Mouse (Mus musculus): ENCODE data around the gene Ttll13.

DNA sequence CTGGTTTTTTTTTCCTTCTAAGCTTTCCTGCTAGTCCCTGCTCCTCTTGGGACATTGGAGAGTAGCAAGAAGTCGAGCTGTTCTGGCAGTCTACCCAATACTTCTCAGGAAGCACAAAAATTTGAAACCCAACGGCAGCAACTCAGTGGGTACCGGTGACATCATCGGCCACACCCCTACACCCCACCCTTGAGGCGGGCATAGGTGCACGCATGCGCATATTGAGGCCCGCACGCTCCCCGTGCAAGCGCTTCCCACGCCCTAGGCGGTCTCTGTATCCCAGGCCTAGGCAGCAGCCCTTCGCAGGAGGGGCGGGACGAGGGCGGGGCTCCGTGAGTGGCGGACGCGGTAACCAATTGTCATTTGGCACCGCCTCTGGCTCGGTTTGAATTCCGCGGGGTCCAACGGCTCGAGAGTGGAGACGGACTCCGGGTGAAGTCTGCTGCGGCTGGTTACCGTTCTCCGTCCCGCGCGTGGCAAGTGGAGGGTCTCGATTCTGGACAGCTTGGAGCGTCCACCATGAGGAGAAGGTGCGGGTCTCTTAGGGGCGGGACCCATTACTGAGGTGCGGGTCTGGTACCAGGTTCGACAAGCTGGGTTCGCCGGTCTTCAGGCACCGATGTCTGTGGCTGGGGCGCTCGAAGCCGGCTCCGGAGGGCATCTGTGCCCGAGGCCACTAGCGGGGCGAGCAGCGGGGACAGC is 48.0 kb downstream of the Ttll13 start, which contains the start of gene Prc1:
- TF ChIP-seq GATA1 (IDR thresholded peaks at IDR 0.05; ENCODE audit: low read length) (no peak), TAL1 (IDR thresholded peaks at IDR 0.05; ENCODE audit: low read length) (no peak)

Data from erythroblast, embryonic 14.5 days (primary cell).